Mouse (Mus musculus) limb, embryonic 10.5 days (tissue): ENCODE data around the gene Scgb2b27. TPM values are rescaled to one million over a fixed set of nuclear protein-coding genes. Genes with fewer than 3 reads are reported as not detected.
A peak's percentile ranks its signal among the peaks of the same experiment; 100 is the strongest.
"Not testable (repeated sequence)": the region's sequence is repeated elsewhere in the genome, so short reads cannot be mapped to it uniquely, and the experiment has no call there.

Experiments used
- DNase-seq: peaks from one replicate; pipeline ENCODE4 v3.0.0-alpha.2; 2017; ENCODE audit warnings: low spot score
- H3K27ac ChIP-seq: fragments of 300-500 bp; sonication (generic); 2 replicates; pipeline ENCODE4 v1.5.1; 2016; ENCODE audit warnings: mild to moderate bottlenecking
- H3K27me3 ChIP-seq: fragments of 300-500 bp; sonication (generic); 2 replicates; pipeline ENCODE4 v1.6.1; 2016; ENCODE audit warnings: low read depth, mild to moderate bottlenecking; ENCODE audit not compliant: poor library complexity, severe bottlenecking
- H3K36me3 ChIP-seq: fragments of 300-500 bp; sonication (generic); 2 replicates; pipeline ENCODE4 v1.6.1; 2016; ENCODE audit warnings: mild to moderate bottlenecking, moderate library complexity
- H3K4me1 ChIP-seq: fragments of 300-500 bp; sonication (generic); 2 replicates; pipeline ENCODE4 v1.6.1; 2016
- H3K4me3 ChIP-seq: fragments of 300-500 bp; sonication (generic); 2 replicates; pipeline ENCODE4 v1.5.1; 2016; ENCODE audit warnings: mild to moderate bottlenecking, moderate library complexity
- H3K9me3 ChIP-seq: fragments of 300-500 bp; sonication (generic); replicated peaks from 2 replicates; pipeline ENCODE4 v1.6.1; 2016; ENCODE audit warnings: mild to moderate bottlenecking
- WGBS: fragments of 180-500 bp; shearing (Covaris S2); methylation state at CpG from one replicate; pipeline ENCODE4 v1.1.7; 2016; 5-methylcytosine and 5-hydroxymethylcytosine counted together
- polyA plus RNA-seq: library from polyadenylated mRNA; unstranded; fragments of >200 nt; fragmentation: Nextera tagmentation; extraction: Ambion mirVana; gene quantifications from 2 replicates; pipeline ENCODE4 v1.2.1, GENCODE M21; 2016

The Scgb2b27 gene
- polyA plus RNA-seq: not detected in 2 replicates

DNA sequence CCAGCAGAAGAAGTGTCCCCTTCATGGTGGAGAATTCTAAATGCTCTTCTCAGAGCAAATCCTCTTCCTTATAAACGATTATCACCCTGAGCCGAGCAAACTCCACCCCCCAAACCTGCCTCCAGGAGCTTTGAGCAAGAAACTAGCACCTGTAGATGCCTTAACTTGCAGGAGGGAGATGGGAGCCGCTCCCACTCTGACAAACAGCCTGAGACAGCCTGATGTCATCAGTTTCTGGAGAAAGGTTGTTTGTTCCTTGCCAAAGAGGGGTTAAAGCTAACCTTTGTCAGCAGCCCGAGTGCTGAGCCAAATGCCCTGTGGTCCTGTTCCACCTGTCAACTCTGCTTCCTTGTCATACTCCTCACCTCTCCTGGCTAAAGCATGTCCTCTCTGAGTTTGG, at the start of gene Scgb2b27:
Scgb2b27 (minus strand) TSS at position 101 of the 400 bp plus-strand sequence.
- Histone ChIP-seq H3K27ac (no peak within 1 kb of the TSS), H3K4me1 (no peaks in the 10 kb centered on the region), H3K9me3 (peaks cover 11% of the 10 kb centered on the region; the same call in 1 of the 2 replicates), H3K27me3 (no peaks in the 10 kb centered on the region), H3K4me3 (no peak within 1 kb of the TSS), H3K36me3 (no peaks in the 10 kb centered on the region)
- 79% methylated on average over 4 of the region's 4 CpGs for WGBS
- DNase-seq: no peak

DNA sequence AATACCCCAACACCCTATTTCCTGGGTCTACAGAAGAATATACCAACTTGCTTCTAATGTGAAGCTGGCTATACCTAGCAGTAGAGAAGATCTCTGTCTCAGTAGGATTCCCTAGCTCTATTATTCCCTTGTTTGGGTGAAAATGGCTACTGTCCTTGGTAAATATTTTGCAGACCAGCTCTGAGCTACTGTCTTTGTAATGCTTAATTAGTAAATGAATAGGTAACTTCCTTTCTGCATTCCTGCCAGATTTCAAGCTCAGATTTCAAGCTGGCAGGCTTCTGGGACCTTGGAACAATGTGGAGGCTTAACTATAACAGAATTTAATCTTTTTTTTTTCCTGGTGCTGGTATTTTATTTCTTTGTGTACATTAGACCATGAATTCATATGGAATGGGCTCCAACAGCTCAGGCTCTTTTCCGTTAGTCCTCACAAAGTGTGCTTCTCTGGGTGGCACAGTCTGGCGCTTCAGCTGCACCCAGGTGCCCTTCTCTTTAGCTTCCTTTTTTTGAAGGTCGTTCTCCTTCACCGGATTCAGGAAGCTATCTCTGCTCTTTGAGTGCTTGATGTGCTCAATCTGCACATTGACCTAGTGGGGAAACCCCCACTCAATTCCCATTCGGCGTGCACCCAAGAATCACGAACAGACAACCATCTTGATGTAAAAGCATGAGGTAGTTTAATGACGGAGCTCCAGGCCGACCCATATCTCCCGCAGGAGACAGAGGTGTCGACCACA, 22.5 kb upstream of the Scgb2b27 start:
- H3K4me1 ChIP-seq, H3K27me3 ChIP-seq, H3K27ac ChIP-seq, H3K36me3 ChIP-seq, H3K4me3 ChIP-seq, DNase-seq: not testable (repeated sequence)
- peaks cover 16% of the 10 kb centered on the region; the same call in 1 of the 2 replicates for H3K9me3 ChIP-seq
- 93% methylated on average over 11 of the region's 11 CpGs for WGBS

DNA sequence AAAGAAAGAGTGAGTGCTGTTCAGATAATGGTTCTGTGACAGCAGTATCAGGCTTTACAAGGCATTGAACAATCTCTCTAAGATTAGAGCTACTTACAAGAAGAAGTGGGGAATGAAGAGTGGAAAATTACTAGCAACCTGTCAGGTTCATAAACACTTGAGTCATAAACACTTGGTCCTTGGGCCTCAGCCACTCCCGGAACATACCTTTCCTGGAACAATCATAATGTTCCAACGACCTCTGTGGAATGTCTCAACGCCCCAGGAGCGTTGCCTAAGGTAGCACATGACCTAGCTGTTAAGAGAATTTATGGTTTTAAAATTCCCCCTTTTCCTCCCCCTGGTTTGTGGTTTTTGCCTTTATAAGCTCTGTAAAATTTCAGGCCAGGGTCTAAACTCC, 20.8 kb upstream of the Scgb2b27 start:
- H3K27ac ChIP-seq, H3K27me3 ChIP-seq, H3K36me3 ChIP-seq, H3K4me1 ChIP-seq, H3K4me3 ChIP-seq, DNase-seq: not testable (repeated sequence)
- peaks cover 29% of the 10 kb centered on the region for H3K9me3 ChIP-seq
- 89% methylated on average over 4 of the region's 4 CpGs for WGBS

- no peaks in the 10 kb centered on the region for H3K27me3 ChIP-seq
- no peaks in the 10 kb centered on the region for H3K36me3 ChIP-seq
- no peak overlapping the region for H3K4me3 ChIP-seq
- no peak for DNase-seq
- no peak overlapping the region for H3K27ac ChIP-seq
- WGBS: 92% methylated on average over 11 of the region's 11 CpGs
- no peaks in the 10 kb centered on the region for H3K4me1 ChIP-seq
- H3K9me3 ChIP-seq: peaks cover 43% of the 10 kb centered on the region
Measured at GRCm38 (mm10) chr7:34030026-34030425, 16.3 kb upstream of the Scgb2b27 start.

- not testable (repeated sequence) for DNase-seq, H3K27me3 ChIP-seq, H3K4me3 ChIP-seq, H3K4me1 ChIP-seq, H3K27ac ChIP-seq, H3K36me3 ChIP-seq
- peaks cover 34% of the 10 kb centered on the region for H3K9me3 ChIP-seq
- 86% methylated on average over 9 of the region's 9 CpGs for WGBS
Measured at GRCm38 (mm10) chr7:34027202-34027601, 13.5 kb upstream of the Scgb2b27 start.

GRCm38 (mm10) chr7:34025641-34026040, 11.9 kb upstream of the Scgb2b27 start:
- Histone ChIP-seq H3K27me3 (no peaks in the 10 kb centered on the region), H3K4me1 (no peaks in the 10 kb centered on the region), H3K36me3 (no peaks in the 10 kb centered on the region), H3K4me3 (no peak overlapping the region), H3K9me3 (peaks cover 26% of the 10 kb centered on the region), H3K27ac (no peak overlapping the region)
- no peak for DNase-seq
- WGBS: 94% methylated on average over 4 of the region's 4 CpGs

- H3K36me3 ChIP-seq, H3K4me3 ChIP-seq, H3K27ac ChIP-seq, H3K4me1 ChIP-seq, DNase-seq, H3K9me3 ChIP-seq, H3K27me3 ChIP-seq: not testable (repeated sequence)
- WGBS: 91% methylated on average over 1 of the region's 1 CpGs
Measured at GRCm38 (mm10) chr7:34021183-34021582, 7.4 kb upstream of the Scgb2b27 start, which contains the start of gene Scgb1b27. TSS of gene Scgb1b27 (plus strand) at chr7:34021483.

GRCm38 (mm10) chr7:33982281-33982680, 31.5 kb downstream of the Scgb2b27 start:
- H3K4me1 ChIP-seq, H3K9me3 ChIP-seq, H3K36me3 ChIP-seq, H3K4me3 ChIP-seq, H3K27me3 ChIP-seq, H3K27ac ChIP-seq: not testable (repeated sequence)
- peak; percentile 32 for DNase-seq
- 32% methylated on average over 8 of the region's 9 CpGs for WGBS

Other genes starting within 250 kb of the Scgb2b27 start
- not detected in 2 replicates for gene Scgb2b26, start 68.9 kb downstream of the Scgb2b27 start, polyA plus RNA-seq
- gene Scgb1b27, start 7.5 kb upstream of the Scgb2b27 start, polyA plus RNA-seq: not detected in 2 replicates
- gene Scgb1b30, start 81.5 kb upstream of the Scgb2b27 start, polyA plus RNA-seq: not detected in 2 replicates
- gene Wtip, start 119.3 kb upstream of the Scgb2b27 start, polyA plus RNA-seq: 6.3 and 7.2 TPM in 2 replicates
- gene Uba2, start 155.7 kb upstream of the Scgb2b27 start, polyA plus RNA-seq: 297 and 310 TPM in 2 replicates
- gene Pdcd2l, start 182.7 kb upstream of the Scgb2b27 start, polyA plus RNA-seq: 75.4 and 88.1 TPM in 2 replicates
- gene Gpi1, start 216.4 kb upstream of the Scgb2b27 start, polyA plus RNA-seq: 291 and 361 TPM in 2 replicates
- gene Gm6096, start 237.1 kb upstream of the Scgb2b27 start, polyA plus RNA-seq: 0.38 TPM in 1 of 2 replicates, not detected in the other